Mouse (Mus musculus) G1E (cell line): Measurements from ENCODE around the gene Gm44596. TPM values are rescaled to one million over a fixed set of nuclear protein-coding genes. Genes with fewer than 3 reads are reported as not detected.

ENCODE experiments used
- ATAC-seq: 2 replicates; pipeline ENCODE4 v1.8.0; 2016; ENCODE audit warnings: mild to moderate bottlenecking; ENCODE audit not compliant: insufficient number of reproducible peaks, poor library complexity, low FRiP score, severe bottlenecking; ENCODE audit errors: extremely low read depth
- DNase-seq: peaks from one replicate; pipeline ENCODE4 v3.0.0; 2012; ENCODE audit warnings: low spot score
- H3K27me3 ChIP-seq: 2 replicates; pipeline ENCODE4 v1.6.1; 2012; ENCODE audit warnings: mild to moderate bottlenecking, low read length, inconsistent platforms; ENCODE audit not compliant: insufficient read depth
- H3K36me3 ChIP-seq: replicated peaks from 2 replicates; pipeline ENCODE3; 2012; ENCODE audit warnings: mild to moderate bottlenecking, inconsistent platforms
- H3K4me1 ChIP-seq: 2 replicates; pipeline ENCODE4 v1.6.1; 2012; ENCODE audit warnings: low read depth, low read length, inconsistent platforms, mixed read lengths; ENCODE audit not compliant: insufficient read depth
- H3K4me3 ChIP-seq: 2 replicates; pipeline ENCODE4 v1.5.1; 2012; ENCODE audit warnings: low read depth, mild to moderate bottlenecking, inconsistent platforms, low read length, moderate library complexity, mixed read lengths
- H3K9me3 ChIP-seq: replicated peaks from 2 replicates; pipeline ENCODE4 v1.6.1; 2012; ENCODE audit warnings: inconsistent platforms
- CTCF ChIP-seq: IDR thresholded peaks from 2 replicates; pipeline ENCODE4 v1.5.1; 2012; ENCODE audit warnings: low read depth, low read length, inconsistent platforms, mixed read lengths
- GATA1 ChIP-seq: IDR thresholded peaks from 2 replicates; pipeline ENCODE4 v1.6.1; 2012; ENCODE audit warnings: borderline replicate concordance, low read length, inconsistent platforms, mixed read lengths
- GATA2 ChIP-seq: IDR thresholded peaks from 2 replicates; pipeline ENCODE4 v1.6.1; 2012; ENCODE audit warnings: low read depth, low read length, inconsistent platforms, borderline replicate concordance
- POLR2AphosphoS5 ChIP-seq: IDR thresholded peaks from 2 replicates; pipeline ENCODE4 v1.6.1; 2012; ENCODE audit warnings: low read depth, low read length, inconsistent platforms; ENCODE audit not compliant: insufficient replicate concordance
- TAL1 ChIP-seq: conservative IDR thresholded peaks from 2 replicates; pipeline ENCODE4 v1.6.1; 2012; ENCODE audit warnings: low read depth, low read length, inconsistent platforms, mixed read lengths
- polyA plus RNA-seq: library from polyadenylated mRNA; stranded (reverse); fragments of >175 nt; gene quantifications from 2 replicates; pipeline ENCODE4 v1.2.3, GENCODE M21; 2012
- total RNA-seq, 2 experiments: library from RNA; stranded (forward) in 1 of 2; stranded (reverse) in 1 of 2; fragments of 200-1000 nt in 1 of 2; fragments of >200 nt in 1 of 2; fragmentation: Nextera tagmentation in 1 of 2; gene quantifications; 2 replicates each; pipeline ENCODE4 v1.2.3; 2014 to 2017

Gene Gm44596
- total and polyA plus RNA-seq, 3 experiments: not detected

DNA sequence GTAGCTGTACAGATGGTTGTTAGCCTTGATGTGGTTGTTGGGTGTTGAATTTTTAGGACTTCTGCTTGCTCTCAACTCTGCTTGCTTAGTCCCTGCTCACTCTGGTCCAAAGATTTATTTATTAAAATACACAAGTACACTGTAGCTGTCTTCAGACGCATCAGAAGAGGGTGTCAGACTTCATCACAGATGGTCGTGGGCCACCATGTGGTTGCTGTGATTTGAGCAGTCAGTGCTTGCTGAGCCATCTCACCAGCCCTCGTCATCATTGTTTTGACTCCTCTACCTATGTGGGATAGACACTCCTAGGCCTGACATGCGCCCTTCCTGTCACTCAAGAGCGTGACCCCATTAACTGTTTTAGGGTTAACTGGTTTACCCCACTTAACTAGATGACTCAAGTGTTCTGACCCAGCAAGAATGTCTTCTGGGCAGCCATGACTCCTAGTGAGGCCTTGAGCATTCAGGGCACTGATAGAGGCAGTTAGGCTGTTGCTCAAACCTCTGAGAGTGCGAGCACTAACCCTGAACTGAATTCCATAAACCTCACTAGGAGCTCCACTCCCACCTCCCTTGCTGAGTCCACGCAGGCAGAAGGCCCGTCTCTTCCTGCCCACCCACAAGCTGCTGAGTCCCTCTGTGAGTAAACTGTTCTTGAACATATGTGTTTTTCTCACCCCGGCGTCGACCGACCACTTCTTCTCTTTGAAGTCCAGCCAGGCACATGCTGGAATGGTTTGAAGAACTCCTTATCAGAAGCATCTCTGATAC lies 80.7 kb downstream of the Gm44596 start:
- Histone ChIP-seq H3K27me3 (0 out of 2 replicates have a peak, but pooled peaks cover 2% of the 10 kb centered on the region), H3K4me3 (no peak overlapping the region), H3K9me3 (no peaks in the 10 kb centered on the region), H3K36me3 (no peaks in the 10 kb centered on the region), H3K4me1 (no peaks in the 10 kb centered on the region)
- TF ChIP-seq POLR2AphosphoS5 (no peak), TAL1 (no peak), GATA2 (no peak), CTCF (no peak), GATA1 (no peak)
- ATAC-seq (no peak), DNase-seq (no peak)

Other genes with a start within 250 kb of the Gm44596 start
- gene Tspan9, start 231.9 kb upstream of the Gm44596 start, total RNA-seq (2014; fragmentation: Nextera tagmentation): not detected in 2 replicates
- 0.16 TPM in 1 of 2 replicates, not detected in the other for gene Tspan9, start 231.9 kb upstream of the Gm44596 start, total RNA-seq (2017)
- not detected in 2 replicates for gene Tspan9, start 231.9 kb upstream of the Gm44596 start, polyA plus RNA-seq
- not detected in 2 replicates for gene Tead4, start 74.7 kb upstream of the Gm44596 start, total RNA-seq (2014; fragmentation: Nextera tagmentation)
- gene Tead4, start 74.7 kb upstream of the Gm44596 start, total RNA-seq (2017): 0.05 and 0.06 TPM in 2 replicates
- gene Tead4, start 74.7 kb upstream of the Gm44596 start, polyA plus RNA-seq: not detected in 2 replicates
- gene Tulp3, start 19.7 kb upstream of the Gm44596 start, total RNA-seq (2014; fragmentation: Nextera tagmentation): 29.6 and 32.4 TPM in 2 replicates
- 4.5 and 5.2 TPM in 2 replicates for gene Tulp3, start 19.7 kb upstream of the Gm44596 start, total RNA-seq (2017)
- gene Tulp3, start 19.7 kb upstream of the Gm44596 start, polyA plus RNA-seq: 5.6 and 6.0 TPM in 2 replicates
- 52.4 and 52.8 TPM in 2 replicates for gene Rhno1, start 12.6 kb upstream of the Gm44596 start, total RNA-seq (2014; fragmentation: Nextera tagmentation)
- gene Rhno1, start 12.6 kb upstream of the Gm44596 start, total RNA-seq (2017): 66.0 and 66.5 TPM in 2 replicates
- gene Rhno1, start 12.6 kb upstream of the Gm44596 start, polyA plus RNA-seq: 82.8 and 84.1 TPM in 2 replicates
- 82.2 and 121 TPM in 2 replicates for gene Foxm1, start 12.5 kb upstream of the Gm44596 start, total RNA-seq (2014; fragmentation: Nextera tagmentation)
- gene Foxm1, start 12.5 kb upstream of the Gm44596 start, total RNA-seq (2017): 18.9 and 21.4 TPM in 2 replicates
- gene Foxm1, start 12.5 kb upstream of the Gm44596 start, polyA plus RNA-seq: 72.3 and 76.3 TPM in 2 replicates
- gene Tex52, start within 50 bp of the Gm44596 start, total RNA-seq (2014; fragmentation: Nextera tagmentation): not detected in 2 replicates
- gene Tex52, start within 50 bp of the Gm44596 start, total RNA-seq (2017): 0.11 and 0.23 TPM in 2 replicates
- gene Tex52, start within 50 bp of the Gm44596 start, polyA plus RNA-seq: not detected in 2 replicates
- not detected in 2 replicates for gene Nrip2, start 23.8 kb downstream of the Gm44596 start, total RNA-seq (2014; fragmentation: Nextera tagmentation)
- gene Nrip2, start 23.8 kb downstream of the Gm44596 start, total RNA-seq (2017): 0.06 and 0.11 TPM in 2 replicates
- not detected in 2 replicates for gene Nrip2, start 23.8 kb downstream of the Gm44596 start, polyA plus RNA-seq
- 27.2 and 71.2 TPM in 2 replicates for gene Itfg2, start 49.4 kb downstream of the Gm44596 start, total RNA-seq (2014; fragmentation: Nextera tagmentation)
- gene Itfg2, start 49.4 kb downstream of the Gm44596 start, total RNA-seq (2017): 12.3 and 16.2 TPM in 2 replicates
- gene Itfg2, start 49.4 kb downstream of the Gm44596 start, polyA plus RNA-seq: 22.4 and 28.6 TPM in 2 replicates
- 127 and 144 TPM in 2 replicates for gene Fkbp4, start 63.2 kb downstream of the Gm44596 start, total RNA-seq (2014; fragmentation: Nextera tagmentation)
- gene Fkbp4, start 63.2 kb downstream of the Gm44596 start, total RNA-seq (2017): 240 and 265 TPM in 2 replicates
- gene Fkbp4, start 63.2 kb downstream of the Gm44596 start, polyA plus RNA-seq: 341 and 369 TPM in 2 replicates
- gene Pzp, start 151.2 kb downstream of the Gm44596 start, total RNA-seq (2014; fragmentation: Nextera tagmentation): not detected in 2 replicates
- 0.05 TPM in 1 of 2 replicates, not detected in the other for gene Pzp, start 151.2 kb downstream of the Gm44596 start, total RNA-seq (2017)
- not detected in 2 replicates for gene Pzp, start 151.2 kb downstream of the Gm44596 start, polyA plus RNA-seq
- not detected in 2 replicates for gene A2ml1, start 206.1 kb downstream of the Gm44596 start, total RNA-seq (2014; fragmentation: Nextera tagmentation)
- gene A2ml1, start 206.1 kb downstream of the Gm44596 start, total RNA-seq (2017): 0.05 and 0.12 TPM in 2 replicates
- gene A2ml1, start 206.1 kb downstream of the Gm44596 start, polyA plus RNA-seq: not detected in 2 replicates
- gene Klrb1a, start 248.0 kb downstream of the Gm44596 start, total RNA-seq (2014; fragmentation: Nextera tagmentation): not detected in 2 replicates
- gene Klrb1a, start 248.0 kb downstream of the Gm44596 start, total RNA-seq (2017): 0.11 and 0.12 TPM in 2 replicates
- not detected in 2 replicates for gene Klrb1a, start 248.0 kb downstream of the Gm44596 start, polyA plus RNA-seq